Mouse (Mus musculus) spleen, postnatal 14 days (tissue): ENCODE measurements around the gene Gm7971.
"Not testable (repeated sequence)": the region's sequence is repeated elsewhere in the genome, so short reads cannot be mapped to it uniquely, and the experiment has no call there.

ENCODE experiments used
- DNase-seq, 2 experiments: peaks; one replicate each; pipeline ENCODE4 v3.0.0; 2021 to 2022; ENCODE audit warnings: low spot score in 2 of 2

Gene Gm7971

DNA sequence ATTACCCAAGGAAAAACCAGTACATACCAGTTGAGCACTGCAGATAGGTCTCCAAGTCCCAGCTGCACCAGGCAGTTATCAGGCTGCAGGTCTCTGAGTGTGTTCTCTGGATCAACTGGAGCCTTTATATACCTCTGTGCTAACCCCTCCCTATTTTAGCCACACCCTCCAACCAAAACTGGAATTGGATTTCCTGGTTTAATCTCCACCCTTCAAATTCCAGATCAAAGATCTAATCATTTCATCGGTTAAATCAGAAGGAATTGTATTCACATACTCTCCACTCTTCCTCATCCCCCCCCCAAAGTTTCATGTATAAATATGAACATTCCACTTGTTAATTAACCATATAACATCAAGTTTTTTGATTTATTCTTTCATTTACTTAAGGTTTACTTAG lies at the start of gene Gm7971:
Gene Gm7971 (minus strand): TSS at position 101 of the 400 bp plus-strand sequence.
- not testable (repeated sequence) for DNase-seq
